Mouse (Mus musculus): ENCODE results near the gene Ndrg4.

Gene Ndrg4

DNA sequence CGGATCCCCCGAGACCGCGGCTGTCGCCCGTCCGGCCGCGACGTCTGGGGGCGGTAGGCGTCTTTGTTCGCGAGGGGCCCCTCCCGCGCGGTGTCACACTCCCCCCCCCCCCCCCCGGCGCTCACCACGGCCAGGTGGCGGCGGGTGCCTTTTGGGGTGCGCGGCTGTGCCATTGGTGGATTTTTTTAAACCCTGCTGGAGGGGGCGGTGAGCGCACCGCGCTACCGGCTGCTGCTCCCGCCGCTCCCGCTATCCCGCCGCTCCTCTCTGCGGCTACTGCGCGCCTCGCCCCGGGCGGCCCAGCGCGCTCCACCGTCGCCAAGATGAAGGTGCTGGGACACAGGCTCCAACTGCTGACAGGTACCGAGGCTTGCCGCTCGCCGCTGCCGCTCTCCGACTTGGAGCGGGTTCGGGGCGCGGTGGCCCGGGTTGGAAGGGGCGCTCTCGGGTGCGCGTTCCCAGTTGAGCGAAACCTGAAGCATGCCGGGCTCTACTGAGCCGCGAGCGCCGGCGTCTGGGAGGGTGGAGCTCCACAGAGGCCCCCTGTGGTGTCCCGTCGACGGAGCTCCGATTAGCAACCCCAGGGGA is 1.3 kb downstream of the Ndrg4 start:
- DNase-seq (ENCODE audit: low spot score), result peak; percentile 28

DNA sequence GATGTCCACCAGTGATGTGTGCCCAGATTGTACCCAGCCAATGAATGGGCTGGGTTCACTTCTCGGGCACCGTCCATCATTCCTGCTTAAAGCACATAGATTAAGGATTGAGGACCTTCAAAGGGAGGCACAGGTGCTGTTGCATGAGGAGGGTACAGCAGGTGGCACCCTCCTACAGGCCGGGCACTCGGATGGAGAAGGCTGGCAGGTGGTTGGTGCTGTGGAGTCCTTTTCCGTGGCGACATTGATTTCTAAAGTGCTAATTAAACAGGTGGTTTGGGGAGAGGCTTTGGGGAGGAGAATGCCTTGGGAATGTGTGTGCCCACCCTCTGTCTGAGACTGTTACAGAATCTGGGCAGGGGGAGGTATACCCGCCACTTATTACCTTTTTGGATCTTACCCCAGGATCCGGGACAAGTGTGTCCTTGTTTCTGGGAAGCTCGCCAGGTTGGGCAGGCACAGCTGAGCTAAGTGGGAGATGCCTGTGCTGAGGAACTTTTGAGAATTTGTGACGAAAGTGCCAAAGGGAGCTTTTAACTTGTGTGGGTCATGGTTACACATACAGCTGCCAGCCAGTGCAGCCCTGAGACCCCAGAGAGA is 11.4 kb downstream of the Ndrg4 start:
- DNase-seq (ENCODE audit: low spot score), result peak; percentile 43

DNA sequence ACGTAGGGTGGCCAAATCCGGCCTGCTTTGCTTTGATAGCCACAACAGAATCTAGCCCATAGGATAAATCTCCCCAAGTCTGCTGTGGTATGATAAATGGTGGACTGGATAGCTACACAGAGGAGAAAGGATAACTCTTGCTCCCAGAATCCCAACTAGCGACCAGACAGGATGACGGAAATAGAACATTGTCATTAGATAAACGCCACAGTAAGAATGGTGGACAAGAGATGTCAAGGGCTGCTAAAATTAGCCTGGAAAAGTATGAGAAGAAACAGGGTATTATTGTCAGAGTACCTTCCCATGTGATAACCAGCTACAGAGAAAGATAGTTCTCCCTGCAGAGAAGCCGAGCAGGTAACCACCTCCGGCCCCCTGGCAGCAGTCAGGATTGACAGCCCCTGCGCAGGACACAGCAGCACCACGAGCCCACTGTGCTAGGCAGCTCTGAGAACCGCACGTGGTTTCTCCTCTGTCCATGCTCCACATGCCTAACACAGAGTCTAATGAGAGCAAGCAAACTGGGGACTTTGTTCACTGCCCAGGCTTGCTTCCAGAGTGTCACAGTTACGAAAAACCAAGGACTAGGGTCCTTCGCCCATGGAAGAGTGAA is 14.3 kb downstream of the Ndrg4 start:
- no peak for DNase-seq (ENCODE audit: low spot score)

DNA sequence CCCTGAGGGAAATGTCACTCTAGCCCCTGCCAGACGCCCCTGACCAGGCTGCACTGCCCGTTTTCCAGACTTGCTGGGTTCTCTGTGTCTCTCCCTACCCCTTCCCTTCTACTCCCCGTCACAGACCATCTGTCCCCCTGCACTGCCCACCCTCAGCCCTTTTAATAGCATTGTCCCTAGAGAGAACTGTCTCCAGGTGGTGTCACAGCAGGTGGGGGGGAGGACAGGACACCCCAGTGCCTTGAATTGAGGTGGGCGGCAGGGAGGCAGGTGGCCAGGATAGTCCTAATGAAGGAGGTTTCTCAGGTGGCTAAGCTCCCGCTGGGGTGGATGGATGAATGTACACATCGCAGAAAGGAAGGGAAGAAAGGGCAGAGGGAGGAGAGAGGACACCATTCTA is 17.9 kb downstream of the Ndrg4 start:
- DNase-seq (ENCODE audit: low spot score), result no peak

DNA sequence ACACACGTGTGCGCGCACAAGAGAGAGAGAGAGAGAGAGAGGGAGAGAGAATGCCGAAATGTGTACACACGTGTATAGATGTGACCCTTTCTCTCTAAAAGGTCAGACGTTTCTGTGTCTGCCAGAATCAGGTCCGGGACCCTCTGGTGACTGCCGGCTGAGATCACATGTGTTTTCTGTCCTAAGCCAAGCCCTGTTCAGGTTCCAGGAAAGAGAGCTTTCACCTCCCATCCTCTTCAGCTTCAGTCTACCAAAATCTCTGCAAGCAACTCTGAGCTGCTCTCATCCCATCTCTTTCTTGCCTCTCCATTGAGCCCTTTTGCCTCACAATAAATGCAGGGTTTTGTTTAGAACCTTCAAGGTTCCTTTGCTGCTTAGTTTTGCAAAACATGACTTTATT is 19.9 kb downstream of the Ndrg4 start:
- no peak for DNase-seq (ENCODE audit: low spot score)

DNA sequence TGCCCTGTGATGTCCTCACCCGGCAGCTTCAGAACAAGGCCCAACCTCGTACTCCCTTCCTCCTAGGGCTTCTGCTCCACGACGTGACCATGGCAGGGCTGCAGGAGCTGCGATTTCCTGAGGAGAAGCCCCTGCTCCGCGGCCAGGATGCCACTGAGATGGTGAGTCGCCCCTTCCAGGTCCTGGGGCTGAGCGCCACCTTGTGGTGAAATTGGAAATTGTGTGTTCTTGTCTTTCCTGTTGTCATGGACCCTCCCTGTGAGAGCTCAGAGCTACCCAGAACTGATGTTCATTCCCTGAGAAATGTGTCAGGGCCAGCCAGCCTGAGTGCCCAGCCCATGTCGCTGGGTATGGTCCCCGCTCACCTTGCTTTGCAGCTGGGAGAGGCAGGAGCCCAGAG is 20.3 kb downstream of the Ndrg4 start:
- DNase-seq (ENCODE audit: low spot score), result peak; percentile 66

DNA sequence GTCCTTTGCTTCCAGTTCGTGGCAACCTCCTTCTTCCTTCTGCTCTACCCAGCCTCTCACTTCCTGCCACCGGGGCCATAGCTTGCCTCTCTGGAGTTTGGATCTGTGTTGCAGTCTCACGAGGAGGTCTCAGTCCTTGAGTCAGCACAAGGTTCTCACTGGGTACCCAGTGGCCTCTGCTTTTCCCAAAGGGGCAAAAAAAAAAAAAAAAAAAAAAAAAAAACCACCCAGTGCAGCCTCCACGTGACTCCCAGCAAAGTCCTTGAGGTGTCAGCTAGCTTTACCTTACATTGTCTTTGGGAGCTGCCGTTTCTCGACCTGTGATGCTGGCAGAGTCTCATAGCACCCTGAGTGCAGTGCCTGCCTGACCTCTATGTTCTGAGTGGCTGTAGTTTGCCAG is 21.4 kb downstream of the Ndrg4 start:
- DNase-seq (ENCODE audit: low spot score), result no peak

DNA sequence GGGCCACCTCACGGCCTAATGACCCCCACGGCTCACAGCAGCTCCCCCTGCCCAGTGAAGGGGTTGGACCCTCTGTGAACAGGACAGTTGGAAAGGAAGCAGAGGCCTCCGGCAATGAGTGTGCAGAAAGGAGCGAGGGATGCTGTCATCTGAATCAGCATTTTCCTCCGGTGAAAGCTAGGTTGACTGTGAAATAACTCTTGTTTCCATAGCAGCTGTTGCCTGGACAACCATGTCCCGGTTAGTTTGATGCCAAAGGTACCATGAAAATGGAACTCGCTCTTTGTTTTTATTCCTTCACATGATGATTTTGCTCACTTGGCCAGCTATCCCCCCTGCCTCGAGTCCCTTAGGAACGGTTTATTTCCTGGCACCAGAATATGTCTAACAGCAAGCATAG is 23.5 kb downstream of the Ndrg4 start:
- DNase-seq (ENCODE audit: low spot score), result no peak

DNA sequence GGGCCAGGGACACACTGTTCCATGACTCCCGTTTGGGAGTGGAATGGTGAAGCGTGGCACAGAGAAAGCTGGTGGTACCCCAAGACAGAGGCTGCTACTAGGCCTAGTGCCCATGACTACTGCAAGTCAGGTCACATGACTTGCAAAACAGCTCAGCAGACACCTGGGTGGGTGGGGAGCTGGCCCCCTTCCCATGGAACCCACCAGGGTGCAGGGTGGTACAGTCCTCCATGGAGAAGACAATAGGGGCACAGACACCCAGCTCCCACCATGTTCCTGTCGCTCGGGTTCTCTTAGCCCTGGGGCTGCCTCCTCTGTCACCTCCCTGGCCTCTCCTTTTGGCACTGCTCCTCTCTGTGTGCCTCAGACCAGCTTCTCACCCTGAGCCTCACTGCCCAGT is 25.0 kb downstream of the Ndrg4 start:
- no peak for DNase-seq (ENCODE audit: low spot score)

DNA sequence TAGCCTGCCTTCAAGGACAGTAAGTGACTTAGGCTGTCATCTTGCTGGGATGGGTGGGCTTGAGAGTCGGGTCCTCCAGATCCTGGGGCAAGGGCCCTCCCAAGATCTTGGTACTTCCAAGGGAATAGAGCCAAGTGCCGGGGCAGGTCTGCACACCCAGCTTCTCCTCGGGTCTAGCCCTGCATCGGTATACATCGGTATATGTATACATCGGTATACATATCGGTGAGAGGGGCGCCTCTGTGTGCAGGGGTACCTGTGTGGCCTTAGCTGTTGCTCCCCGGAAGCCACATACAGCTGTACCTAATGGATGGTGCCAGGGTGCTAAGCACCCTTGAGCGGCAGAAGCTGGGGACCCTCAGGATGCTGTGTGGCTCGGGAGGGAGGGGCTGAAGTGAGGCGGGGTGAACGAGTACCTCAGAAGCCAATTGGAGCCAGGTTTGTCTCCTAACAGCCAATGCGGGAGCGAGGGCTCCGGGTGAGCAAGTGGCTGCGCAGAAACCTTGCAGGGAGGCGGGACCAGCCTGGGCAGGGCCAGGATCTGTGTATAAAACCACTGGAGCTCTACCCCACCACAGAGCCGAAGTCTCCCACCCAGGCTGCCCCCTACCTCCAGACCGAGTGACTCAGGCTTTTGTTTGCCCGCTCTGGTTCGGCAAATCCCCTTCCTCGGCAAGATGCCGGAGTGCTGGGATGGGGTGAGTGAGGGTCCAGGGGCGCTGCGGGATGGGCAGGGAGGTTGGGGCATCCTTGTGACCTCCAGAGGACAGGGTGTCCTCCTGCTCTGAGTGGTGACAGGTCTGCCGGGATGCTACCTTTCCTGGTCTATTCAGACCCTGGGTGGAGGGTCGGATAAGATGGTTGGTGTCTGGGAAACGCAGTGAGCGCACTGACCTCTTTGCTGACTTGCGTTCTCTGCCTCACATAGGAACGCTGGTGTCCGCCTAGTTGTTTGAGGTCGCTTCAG is 26.0 kb downstream of the Ndrg4 start:
- DNase-seq (ENCODE audit: low spot score), result peak; percentile 82

DNA sequence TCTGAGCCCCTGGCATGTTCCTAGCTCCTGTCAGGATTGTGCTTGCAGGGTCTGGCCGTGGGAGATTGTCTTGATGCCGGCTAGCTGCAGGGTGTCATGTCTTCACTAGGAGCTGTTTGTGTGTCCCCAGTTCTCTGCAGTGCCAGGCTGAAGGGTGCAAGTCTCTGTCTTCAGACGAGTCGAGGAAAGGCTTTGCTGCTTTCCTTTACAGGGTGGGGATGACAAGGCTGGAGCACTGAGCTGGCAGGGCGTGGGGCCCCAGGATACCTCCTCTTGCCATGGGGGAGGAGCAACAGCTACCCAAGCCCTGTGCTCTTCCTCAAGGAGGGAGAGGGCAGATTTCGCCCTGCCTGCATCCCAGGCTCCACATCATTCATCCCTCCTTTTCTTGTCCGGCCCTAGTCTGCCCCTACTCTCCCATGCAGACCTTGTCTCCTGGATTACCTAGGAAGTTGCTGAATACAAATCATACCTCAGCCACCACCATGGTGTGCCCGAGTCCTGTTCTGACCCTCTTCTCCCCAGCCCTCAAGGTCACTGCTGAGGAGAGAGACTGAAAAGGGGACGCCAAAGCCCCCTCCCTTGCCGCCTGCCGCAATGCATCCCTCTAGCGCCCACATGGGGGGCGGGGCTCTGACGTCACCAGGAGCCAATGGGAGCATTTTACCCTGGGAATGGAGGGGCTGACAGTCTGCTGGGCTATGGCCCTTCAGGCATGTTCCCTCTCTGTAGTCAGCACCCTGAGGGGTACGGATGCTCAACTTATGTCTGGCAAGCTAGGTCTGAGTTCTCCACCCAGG is 26.9 kb downstream of the Ndrg4 start:
- no peak for DNase-seq (ENCODE audit: low spot score)

DNA sequence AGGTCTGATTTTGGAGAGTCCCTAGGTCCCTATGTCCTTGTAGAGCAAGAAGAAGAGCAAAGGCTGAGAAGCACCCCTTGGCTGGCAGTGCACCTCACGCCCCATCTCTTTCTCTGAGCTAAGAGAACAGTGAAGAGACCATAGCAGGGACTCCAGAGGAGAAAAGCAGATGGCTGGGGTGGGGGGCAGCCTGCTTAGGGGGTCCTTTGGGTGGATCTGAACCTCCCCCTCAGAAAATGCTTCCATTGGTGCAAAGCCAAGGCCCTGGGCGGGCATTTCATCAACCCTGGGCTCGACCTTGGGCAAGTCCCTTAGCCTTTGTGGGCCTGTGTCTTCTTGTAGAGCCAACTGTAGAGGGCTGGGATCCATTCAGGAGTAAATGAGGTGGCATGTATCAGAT is 27.8 kb downstream of the Ndrg4 start:
- no peak for DNase-seq (ENCODE audit: low spot score)

DNA sequence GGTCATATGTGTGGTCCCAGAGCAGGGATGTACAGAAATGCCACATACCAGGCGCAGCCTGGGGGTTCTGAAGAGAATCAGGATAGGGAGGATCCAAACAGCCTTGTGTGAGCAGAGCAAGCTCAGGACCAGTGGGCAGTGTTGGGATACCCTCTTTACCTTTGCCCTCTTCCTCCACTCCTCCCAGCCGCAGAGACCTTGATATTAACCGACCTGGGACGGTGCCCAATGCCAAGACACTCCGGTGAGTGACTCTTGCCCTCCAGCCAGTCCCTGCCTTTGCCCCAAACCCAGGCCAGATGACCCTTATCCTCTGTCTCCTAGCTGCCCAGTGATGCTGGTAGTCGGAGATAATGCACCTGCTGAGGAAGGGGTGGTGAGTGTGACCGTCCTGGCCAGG is 32.8 kb downstream of the Ndrg4 start:
- DNase-seq (ENCODE audit: low spot score), result no peak

DNA sequence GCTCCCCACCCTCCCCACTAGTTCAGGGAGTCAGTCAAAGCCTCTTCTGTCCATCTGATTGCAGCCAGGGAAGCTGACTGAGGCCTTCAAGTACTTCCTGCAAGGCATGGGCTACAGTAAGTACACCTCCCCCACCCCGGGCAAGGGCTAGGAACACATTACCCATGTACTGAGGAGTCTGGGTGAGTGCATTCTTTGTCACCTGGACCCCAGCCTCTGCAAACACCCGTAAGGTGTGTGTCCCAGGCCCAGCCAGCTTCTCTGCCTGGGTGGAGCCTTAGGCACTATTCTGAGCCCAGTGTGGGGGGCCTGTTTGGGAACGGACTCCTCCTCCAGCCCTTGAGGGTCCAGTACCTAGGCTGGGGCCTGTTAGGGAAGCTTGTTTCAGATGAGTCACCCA is 34.2 kb downstream of the Ndrg4 start:
- DNase-seq (ENCODE audit: low spot score), result no peak

DNA sequence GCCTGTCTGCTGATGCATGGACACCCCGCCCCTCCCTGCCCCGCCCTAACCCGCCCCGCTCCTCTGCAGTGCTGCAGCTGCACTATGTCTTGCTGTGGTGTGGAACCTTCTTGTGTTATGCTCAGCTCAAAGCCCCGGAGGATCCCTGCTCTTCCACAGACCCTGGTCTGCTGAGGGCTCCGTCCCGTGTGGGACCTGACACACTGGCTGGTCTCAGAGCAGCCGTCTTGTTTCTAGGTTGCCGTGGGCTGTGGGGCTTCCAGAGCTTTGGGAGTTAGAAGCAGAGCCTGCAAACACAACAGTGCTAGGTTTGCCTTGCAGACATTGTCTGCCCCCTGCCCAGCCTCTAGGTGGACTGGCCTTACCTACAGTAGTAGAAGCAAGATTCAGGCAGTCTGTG is 35.6 kb downstream of the Ndrg4 start:
- no peak for DNase-seq (ENCODE audit: low spot score)

DNA sequence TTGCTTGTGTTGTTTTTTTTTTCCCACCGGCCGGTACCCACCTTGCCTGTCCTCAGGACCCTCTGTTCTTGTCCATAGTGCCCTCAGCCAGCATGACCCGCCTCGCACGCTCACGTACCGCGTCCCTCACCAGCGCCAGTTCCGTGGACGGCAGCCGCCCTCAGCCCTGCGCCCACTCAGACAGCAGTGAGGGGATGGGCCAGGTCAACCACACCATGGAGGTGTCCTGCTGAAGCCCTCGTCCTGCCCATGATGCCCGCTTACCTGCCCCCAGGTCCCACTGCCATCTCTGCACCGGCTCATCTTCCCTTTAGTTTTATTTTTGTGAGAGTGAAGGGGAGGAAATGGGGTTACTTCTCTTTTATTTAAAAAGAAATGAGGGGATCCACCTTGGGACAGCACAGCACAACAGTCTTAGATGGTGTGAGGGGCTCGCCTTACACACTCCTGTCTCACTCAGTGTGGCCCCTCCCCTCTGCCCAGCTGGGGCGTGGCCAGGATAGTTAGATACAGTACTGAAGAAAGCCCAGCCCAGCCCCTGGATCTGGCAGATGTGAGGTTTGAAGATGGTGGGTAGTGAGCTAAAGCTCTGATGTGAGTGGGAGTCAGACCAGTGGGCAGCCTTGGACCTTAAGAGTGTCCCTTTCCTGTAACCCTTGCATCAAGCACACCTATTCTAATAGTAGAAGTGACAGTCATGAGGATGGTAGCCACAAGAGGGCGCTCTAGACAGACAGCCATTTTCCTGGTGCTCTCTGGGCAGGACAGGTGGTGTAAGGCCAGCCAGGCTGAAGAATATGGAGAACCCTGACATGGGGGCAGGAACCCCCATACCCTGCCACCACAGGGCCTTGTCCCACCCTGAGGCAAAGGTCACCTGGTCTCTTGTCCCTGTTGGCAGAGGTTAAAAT is 36.6 kb downstream of the Ndrg4 start:
- peak; percentile 53 for DNase-seq (ENCODE audit: low spot score)

DNA sequence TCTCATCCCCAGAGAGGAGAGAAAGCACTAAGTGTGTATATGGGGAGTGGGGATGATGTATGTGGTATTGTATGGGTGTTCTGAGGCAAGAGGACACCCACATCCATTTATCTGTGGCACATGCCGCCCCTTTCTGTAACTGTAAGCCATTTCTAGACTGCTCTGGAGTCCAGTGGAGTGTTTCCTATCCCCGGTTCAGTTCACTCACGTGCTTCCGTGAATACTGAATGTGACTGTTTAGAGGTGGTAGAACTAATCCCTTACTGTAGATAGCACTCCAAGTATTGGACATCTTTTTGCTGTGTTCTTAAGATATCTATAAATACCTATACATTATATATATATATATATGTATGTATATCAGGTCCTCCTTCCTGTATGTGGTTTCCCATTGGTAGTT is 37.6 kb downstream of the Ndrg4 start:
- DNase-seq (ENCODE audit: low spot score), result no peak

DNA sequence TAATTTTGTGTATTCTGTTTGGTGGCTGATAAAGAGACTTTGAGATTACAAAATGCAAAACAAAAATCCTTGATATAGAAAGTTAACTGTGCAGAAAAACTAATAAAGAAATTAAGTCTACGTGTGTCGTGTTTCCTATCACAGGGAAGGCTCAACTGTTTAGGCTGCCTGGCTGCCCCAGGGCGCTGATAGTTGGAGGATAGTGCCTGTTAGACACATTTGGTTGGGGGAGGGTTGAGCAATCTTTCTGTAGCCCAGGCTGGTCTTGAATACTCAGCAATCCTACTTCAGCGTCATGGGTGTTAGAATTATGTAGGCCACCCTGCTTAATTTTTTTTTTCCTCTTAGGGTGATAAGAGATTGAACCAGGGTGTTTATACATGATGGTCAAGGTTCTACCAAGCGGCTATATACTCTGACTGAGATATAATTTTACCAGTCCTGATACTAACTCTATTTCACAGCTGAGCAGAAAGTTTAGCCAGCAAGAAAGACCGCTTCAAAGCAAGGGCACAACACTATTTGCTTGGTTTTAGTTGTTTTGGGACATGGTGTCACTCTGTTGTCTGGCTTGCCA is 38.1 kb downstream of the Ndrg4 start:
- no peak for DNase-seq (ENCODE audit: low spot score)

DNA sequence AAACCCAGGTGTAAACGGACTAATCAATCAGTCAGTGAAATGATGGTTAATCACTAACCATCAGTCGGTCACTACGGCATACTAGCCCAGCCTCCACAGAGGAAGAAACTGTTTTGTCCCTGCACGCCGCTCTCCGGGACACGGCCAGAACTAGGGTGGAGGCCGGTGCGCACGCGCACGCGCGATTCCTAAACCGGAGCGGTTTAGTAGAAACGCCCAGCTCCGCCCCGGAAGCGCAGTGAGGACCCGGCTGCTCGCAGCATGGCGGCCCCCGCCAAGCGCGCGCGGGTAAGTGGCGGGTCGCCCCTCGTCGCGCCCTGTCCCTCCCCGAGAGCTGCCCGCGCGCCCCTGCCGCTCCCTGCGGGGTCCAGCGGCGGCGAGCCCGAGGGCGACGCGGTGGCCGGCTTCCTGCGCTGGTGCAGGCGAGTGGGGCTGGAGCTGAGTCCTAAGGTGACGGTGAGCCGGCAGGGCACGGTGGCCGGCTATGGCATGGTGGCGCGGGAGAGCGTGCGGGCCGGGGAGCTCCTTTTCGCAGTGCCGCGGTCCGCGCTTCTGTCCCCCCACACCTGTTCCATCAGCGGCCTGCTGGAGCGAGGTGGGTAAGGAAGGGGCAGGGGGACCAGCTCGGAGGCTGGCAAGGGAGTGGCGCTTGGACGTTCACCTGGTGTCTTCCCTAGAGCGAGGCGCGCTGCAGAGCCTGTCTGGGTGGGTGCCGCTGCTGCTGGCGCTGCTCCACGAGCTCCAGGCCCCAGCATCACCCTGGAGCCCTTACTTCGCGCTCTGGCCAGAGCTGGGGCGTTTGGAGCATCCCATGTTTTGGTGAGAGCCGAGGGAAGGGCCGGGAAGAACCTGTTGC is 39.1 kb downstream of the Ndrg4 start, which contains the start of gene Setd6:
Gene Setd6, plus strand, starts transcription at position 206 of the 856 bp plus-strand sequence.
- peak; percentile 88 for DNase-seq (ENCODE audit: low spot score)

Data from testis, postnatal 14 days (tissue).